Mouse (Mus musculus): ENCODE data around the gene Suco. TPM values are rescaled to one million over a fixed set of nuclear protein-coding genes. Genes with fewer than 3 reads are reported as not detected.
A peak's percentile ranks its signal among the peaks of the same experiment; 100 is the strongest.

Gene Suco
- polyA plus RNA-seq, 1 experiment from 2014 or later: 19.2 TPM

DNA sequence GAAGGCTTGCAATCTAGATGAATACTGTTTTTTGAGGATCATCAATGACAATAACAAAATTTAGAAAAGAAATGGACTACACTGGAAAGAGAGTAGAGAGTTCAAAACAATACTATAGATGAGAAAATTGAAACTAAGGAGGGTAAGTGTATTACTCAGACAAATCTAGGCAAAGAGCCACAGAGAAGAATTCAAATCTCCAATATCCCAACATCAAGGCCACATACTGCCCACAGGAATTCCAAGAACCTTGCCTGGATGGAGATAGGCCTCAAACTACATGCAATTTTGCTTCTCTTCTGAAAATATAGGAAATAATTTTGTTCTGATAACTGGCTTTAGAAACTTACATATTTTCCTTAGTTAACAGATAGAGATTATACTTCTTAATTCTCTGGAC is 76.2 kb downstream of the Suco start:
- Histone ChIP-seq H3K9me3 (no peaks in the 10 kb centered on the region), H3K36me3 (no peaks in the 10 kb centered on the region), H3K27ac (no peak overlapping the region), H3K4me1 (no peaks in the 10 kb centered on the region), H3K4me2 (no peak overlapping the region), H3K4me3 (replicated peaks) (no peak overlapping the region), H3K27me3 (replicated peaks) (no peaks in the 10 kb centered on the region), H3K9ac (no peak overlapping the region)
- ATAC-seq (ENCODE audit: insufficient read depth, low FRiP score, low read depth): no peak

DNA sequence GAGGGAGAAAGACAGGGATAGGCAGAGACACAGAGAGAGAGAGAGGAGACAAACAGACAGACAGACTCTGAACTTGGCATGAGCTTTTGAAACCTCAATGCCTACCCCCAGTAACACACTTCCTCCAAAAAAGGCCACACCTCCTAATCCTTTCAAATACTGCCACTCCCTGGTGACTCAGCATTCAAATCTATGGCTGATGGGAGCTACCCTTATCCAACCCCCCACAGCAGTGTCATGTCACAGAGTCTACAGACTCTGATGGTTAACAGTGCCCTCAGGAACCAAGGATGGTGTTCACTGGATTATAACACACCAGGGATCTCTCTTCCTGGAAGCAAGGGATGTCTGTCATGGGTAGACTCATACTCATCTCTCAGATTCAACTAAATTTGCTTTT is 76.7 kb downstream of the Suco start:
- H3K27me3 ChIP-seq (replicated peaks): no peaks in the 10 kb centered on the region
- H3K36me3 ChIP-seq: no peaks in the 10 kb centered on the region
- ATAC-seq (ENCODE audit: insufficient read depth, low FRiP score, low read depth): no peak; the same call in 1 of the 2 replicates
- no peak overlapping the region for H3K4me2 ChIP-seq
- no peak overlapping the region for H3K9ac ChIP-seq
- H3K4me1 ChIP-seq: no peaks in the 10 kb centered on the region
- no peak overlapping the region for H3K27ac ChIP-seq
- no peaks in the 10 kb centered on the region for H3K9me3 ChIP-seq
- H3K4me3 ChIP-seq (replicated peaks): no peak overlapping the region

DNA sequence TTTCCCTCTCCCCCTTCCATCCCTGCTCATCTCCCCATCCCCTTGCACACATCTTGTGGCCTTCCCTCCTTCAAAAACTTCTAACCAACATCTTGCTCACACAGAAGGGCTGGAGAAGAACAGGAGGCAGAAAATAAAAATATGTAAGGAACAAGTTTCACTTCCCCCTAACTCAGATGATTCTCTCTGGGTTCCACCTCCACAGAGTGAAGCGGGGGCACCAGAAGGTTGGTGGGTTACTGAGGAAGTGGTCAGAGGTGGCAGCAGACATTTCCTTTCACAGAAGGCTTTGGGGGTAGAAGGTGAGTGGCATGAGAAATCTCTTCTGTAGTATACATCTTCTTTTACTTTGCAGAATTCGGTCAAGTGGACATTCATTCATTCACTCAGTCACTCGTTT is 77.6 kb downstream of the Suco start:
- H3K9ac ChIP-seq: no peak overlapping the region
- WGBS: 87% methylated on average over 3 of the region's 3 CpGs
- ATAC-seq (ENCODE audit: insufficient read depth, low FRiP score, low read depth): no peak
- H3K4me1 ChIP-seq: no peaks in the 10 kb centered on the region
- no peaks in the 10 kb centered on the region for H3K36me3 ChIP-seq
- no peak overlapping the region for H3K4me2 ChIP-seq
- H3K9me3 ChIP-seq: no peaks in the 10 kb centered on the region
- H3K27ac ChIP-seq: no peak overlapping the region
- no peak overlapping the region for H3K4me3 ChIP-seq (replicated peaks)
- H3K27me3 ChIP-seq (replicated peaks): no peaks in the 10 kb centered on the region

DNA sequence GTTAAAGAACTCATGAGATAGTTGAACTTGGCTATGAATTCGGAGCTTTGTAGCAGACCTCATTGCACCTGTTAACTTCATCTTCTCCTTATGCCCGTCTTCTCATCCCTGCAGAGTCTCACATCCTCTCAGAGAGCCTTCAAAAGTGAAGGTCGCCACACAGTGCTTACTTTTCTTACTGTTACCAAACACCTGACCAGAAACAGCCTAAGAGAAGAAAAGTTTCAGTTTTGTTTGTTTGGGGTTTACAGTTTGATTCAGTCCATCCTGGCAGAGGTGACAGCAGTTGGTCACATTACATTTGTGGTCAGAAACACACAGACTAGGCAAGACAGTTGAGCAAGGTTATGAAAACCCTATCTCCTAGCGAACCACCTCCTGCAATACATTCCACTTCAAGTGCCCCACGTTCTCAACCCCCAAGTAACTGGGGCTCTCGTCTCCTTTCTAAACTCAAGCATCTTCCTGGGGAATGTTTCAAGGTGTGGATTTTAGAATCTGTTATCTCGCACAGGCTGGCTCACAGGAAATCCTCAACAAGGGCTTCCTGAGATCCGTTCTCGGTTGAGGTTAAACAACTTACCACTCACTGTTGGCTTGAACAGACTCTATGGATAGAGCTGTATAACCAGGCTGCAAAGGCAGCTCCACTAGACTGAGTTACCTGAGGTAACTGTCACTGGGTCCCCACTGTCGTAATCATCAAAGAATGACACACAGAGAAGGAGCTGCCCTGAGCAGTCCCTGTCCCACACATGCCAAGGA is 81.9 kb downstream of the Suco start:
- H3K36me3 ChIP-seq: no peaks in the 10 kb centered on the region
- no peak overlapping the region for H3K27ac ChIP-seq
- no peaks in the 10 kb centered on the region for H3K9me3 ChIP-seq
- no peaks in the 10 kb centered on the region for H3K4me1 ChIP-seq
- H3K4me2 ChIP-seq: no peak overlapping the region
- H3K27me3 ChIP-seq (replicated peaks): no peaks in the 10 kb centered on the region
- no peak overlapping the region for H3K4me3 ChIP-seq (replicated peaks)
- H3K9ac ChIP-seq: no peak overlapping the region
- no peak for ATAC-seq (ENCODE audit: insufficient read depth, low FRiP score, low read depth)
- 72% methylated on average over 10 of the region's 10 CpGs for WGBS

DNA sequence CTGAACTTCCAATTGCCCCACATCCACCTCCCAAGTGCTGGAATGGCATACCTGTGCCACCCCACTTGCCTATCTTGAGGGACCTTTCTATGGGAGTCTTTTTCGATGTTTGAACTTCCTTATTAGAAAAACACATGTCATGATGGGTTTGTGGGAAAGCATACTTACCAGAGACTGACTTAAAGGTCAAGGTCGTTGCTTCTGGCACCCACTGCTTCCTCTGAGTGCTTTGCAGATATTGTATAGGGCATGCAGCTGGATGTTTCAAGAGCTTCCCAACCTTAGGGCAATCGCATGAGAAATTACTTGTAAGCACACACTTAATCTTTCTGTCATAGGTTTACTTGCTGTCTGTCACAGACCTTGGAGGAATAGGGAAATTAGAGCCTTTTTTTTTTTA is 83.2 kb downstream of the Suco start:
- Histone ChIP-seq H3K4me1 (no peaks in the 10 kb centered on the region), H3K4me2 (no peak overlapping the region), H3K9ac (no peak overlapping the region), H3K27ac (no peak overlapping the region), H3K4me3 (replicated peaks) (no peak overlapping the region), H3K36me3 (no peaks in the 10 kb centered on the region), H3K27me3 (replicated peaks) (no peaks in the 10 kb centered on the region), H3K9me3 (no peaks in the 10 kb centered on the region)
- ATAC-seq (ENCODE audit: insufficient read depth, low FRiP score, low read depth): no peak
- WGBS: 68% methylated on average over 3 of the region's 3 CpGs

DNA sequence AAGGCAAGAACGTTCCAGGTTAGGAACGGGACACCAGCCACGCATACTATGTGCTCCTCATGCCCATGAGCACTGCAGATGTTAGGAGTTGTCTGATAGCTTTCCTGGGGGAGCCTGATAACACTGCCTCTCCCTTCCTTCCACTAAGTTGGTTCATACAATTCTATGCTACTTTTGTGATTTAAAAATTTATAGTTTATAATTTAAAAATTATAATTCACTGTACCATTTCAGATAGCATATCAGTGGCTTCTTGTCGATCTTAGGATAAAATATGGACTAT is 83.9 kb downstream of the Suco start:
- H3K4me2 ChIP-seq: no peak overlapping the region
- peak; percentile 91 for ATAC-seq (ENCODE audit: insufficient read depth, low FRiP score, low read depth)
- no peak overlapping the region for H3K27ac ChIP-seq
- H3K9ac ChIP-seq: no peak overlapping the region
- H3K9me3 ChIP-seq: no peaks in the 10 kb centered on the region
- 88% methylated on average over 4 of the region's 4 CpGs for WGBS
- no peaks in the 10 kb centered on the region for H3K27me3 ChIP-seq (replicated peaks)
- no peak overlapping the region for H3K4me3 ChIP-seq (replicated peaks)
- H3K4me1 ChIP-seq: no peaks in the 10 kb centered on the region
- H3K36me3 ChIP-seq: no peaks in the 10 kb centered on the region

DNA sequence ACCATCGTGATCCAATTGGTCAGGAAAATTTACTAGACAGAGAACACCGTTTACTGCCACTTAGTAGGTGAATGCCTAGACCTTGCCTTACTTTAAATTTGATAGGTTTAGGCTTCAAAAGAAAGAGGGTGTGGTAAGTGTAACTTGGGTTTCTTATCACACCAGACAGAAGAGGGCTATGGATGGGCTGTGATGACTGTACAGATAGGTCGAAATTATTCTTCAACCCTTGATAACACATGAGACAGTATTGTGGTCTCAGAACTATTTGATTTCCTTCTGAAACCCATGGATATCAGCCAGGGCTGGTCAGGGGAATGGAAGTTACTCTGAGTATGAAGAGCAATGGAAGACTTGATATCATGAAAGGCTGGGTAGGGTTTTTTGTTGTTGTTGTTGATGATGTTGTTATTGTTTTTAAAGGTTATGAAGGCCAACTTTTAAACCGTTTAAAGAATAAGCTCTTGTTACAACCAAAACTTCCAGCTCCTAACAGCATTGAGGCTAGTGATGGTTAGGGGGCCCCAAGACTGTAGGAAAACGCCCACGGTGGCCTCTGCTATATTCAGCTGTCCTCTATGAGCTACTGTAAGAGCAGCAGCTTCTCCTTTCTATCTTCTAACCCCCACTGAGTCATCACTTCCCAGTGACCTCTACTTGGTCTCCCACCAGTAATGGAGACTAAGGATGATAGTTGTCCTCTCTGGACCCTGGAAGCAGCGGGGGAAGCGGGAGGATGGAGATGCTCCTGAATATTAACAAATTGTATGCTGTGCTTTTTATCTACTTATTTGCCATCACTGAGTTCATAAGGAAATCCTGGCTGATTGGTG is 84.4 kb downstream of the Suco start:
- Histone ChIP-seq H3K27ac (no peak overlapping the region), H3K4me1 (no peaks in the 10 kb centered on the region), H3K4me3 (replicated peaks) (no peak overlapping the region), H3K4me2 (no peak overlapping the region), H3K9me3 (no peaks in the 10 kb centered on the region), H3K36me3 (no peaks in the 10 kb centered on the region), H3K9ac (no peak overlapping the region), H3K27me3 (replicated peaks) (no peaks in the 10 kb centered on the region)
- WGBS: 85% methylated on average over 8 of the region's 8 CpGs
- peak; percentile 89 for ATAC-seq (ENCODE audit: insufficient read depth, low FRiP score, low read depth)

DNA sequence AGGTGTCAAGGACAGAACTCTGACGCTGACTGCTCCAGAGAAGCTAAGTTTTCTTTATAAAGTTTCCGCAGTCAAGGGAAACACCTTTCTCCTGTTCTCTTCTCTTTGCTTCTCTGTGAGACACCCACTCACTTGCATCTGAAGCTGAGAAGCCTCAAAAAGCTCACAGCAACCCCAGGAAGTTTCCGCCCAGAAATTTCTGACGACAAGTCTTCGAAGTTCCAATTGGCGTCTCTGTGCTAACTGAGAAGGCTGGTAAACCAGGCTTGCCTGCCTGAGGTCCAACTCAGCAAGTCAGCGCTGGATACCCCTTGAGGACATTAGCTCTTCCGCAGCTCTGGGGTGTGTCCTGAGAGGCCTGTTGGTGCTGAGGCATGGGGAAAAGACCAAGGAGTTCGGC is 88.1 kb downstream of the Suco start, which contains the start of gene Fasl:
Fasl (minus strand) TSS at position 157 of the 400 bp plus-strand sequence.
- no peak within 1 kb of the TSS for H3K27ac ChIP-seq
- H3K4me2 ChIP-seq: no peak within 1 kb of the TSS
- H3K9me3 ChIP-seq: no peaks in the 10 kb centered on the region
- H3K27me3 ChIP-seq (replicated peaks): no peaks in the 10 kb centered on the region
- WGBS: 78% methylated on average over 9 of the region's 9 CpGs
- no peaks in the 10 kb centered on the region for H3K4me1 ChIP-seq
- no peaks in the 10 kb centered on the region for H3K36me3 ChIP-seq
- H3K4me3 ChIP-seq (replicated peaks): no peak within 1 kb of the TSS
- no peak within 1 kb of the TSS for H3K9ac ChIP-seq
- no peak for ATAC-seq (ENCODE audit: insufficient read depth, low FRiP score, low read depth)

DNA sequence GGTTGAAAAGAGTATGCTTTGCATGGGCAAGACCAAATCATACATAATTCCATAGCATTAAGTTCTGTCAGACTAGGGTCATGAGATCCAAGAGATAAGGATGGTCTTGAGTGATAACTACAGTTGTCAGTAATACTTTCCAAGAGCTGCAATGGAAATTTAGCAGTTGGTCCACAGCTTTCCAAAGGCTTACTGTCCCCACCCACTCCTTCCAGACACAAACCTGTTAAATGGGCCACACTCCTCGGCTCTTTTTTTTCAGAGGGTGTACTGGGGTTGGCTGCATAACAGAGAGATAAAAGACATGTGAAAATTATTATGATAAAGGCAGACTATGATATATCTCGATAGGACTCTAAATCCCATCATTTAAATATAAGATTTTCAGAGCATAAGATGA is 93.8 kb downstream of the Suco start:
- no peaks in the 10 kb centered on the region for H3K36me3 ChIP-seq
- 74% methylated on average over 2 of the region's 2 CpGs for WGBS
- H3K9me3 ChIP-seq: no peaks in the 10 kb centered on the region
- no peaks in the 10 kb centered on the region for H3K4me1 ChIP-seq
- H3K9ac ChIP-seq: no peak overlapping the region
- no peak overlapping the region for H3K4me3 ChIP-seq (replicated peaks)
- no peak for ATAC-seq (ENCODE audit: insufficient read depth, low FRiP score, low read depth)
- no peak overlapping the region for H3K27ac ChIP-seq
- H3K4me2 ChIP-seq: no peak overlapping the region
- no peaks in the 10 kb centered on the region for H3K27me3 ChIP-seq (replicated peaks)

DNA sequence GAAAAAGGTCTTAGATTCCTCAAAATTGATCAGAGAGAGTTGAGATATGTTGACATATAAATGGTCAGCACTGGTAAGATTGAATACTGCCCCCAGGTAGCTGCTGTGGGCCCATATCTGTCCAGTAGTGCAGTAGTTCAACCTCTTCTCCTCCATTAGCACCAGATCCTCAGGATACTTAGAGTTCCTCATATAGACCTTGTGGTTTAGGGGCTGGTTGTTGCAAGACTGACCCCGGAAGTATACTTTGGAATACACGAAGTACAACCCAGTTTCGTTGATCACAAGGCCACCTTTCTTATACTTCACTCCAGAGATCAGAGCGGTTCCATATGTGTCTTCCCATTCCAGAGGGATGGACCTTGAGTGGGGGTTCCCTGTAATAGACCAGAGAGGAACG is 94.9 kb downstream of the Suco start:
- no peaks in the 10 kb centered on the region for H3K4me1 ChIP-seq
- H3K9me3 ChIP-seq: no peaks in the 10 kb centered on the region
- no peaks in the 10 kb centered on the region for H3K36me3 ChIP-seq
- ATAC-seq (ENCODE audit: insufficient read depth, low FRiP score, low read depth): no peak
- H3K27ac ChIP-seq: no peak overlapping the region
- H3K27me3 ChIP-seq (replicated peaks): no peaks in the 10 kb centered on the region
- H3K9ac ChIP-seq: no peak overlapping the region
- WGBS: 88% methylated on average over 5 of the region's 5 CpGs
- H3K4me3 ChIP-seq (replicated peaks): no peak overlapping the region
- no peak overlapping the region for H3K4me2 ChIP-seq

DNA sequence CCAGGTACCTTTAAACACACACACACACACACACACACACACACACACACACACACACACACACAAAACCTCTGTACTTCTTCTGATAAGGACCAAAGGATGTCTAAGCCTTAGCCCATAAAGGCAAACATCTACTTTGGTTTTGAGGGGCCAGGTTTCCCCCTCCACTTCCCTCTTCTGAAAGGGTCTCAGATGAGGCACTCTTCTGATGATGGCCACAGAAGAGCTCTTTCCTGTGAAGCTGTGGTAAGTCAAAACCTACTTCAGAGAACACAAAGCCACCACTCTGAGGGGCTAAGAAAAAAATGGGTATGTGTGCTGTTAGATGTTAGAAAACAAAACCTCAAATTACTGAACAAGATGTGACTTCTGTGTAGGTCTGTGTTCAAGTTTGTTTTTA is 97.4 kb downstream of the Suco start:
- H3K27me3 ChIP-seq (replicated peaks): no peaks in the 10 kb centered on the region
- no peak overlapping the region for H3K27ac ChIP-seq
- H3K9ac ChIP-seq: no peak overlapping the region
- H3K36me3 ChIP-seq: no peaks in the 10 kb centered on the region
- no peaks in the 10 kb centered on the region for H3K4me1 ChIP-seq
- no peak overlapping the region for H3K4me2 ChIP-seq
- no peaks in the 10 kb centered on the region for H3K9me3 ChIP-seq
- no peak overlapping the region for H3K4me3 ChIP-seq (replicated peaks)
- no peak for ATAC-seq (ENCODE audit: insufficient read depth, low FRiP score, low read depth)

DNA sequence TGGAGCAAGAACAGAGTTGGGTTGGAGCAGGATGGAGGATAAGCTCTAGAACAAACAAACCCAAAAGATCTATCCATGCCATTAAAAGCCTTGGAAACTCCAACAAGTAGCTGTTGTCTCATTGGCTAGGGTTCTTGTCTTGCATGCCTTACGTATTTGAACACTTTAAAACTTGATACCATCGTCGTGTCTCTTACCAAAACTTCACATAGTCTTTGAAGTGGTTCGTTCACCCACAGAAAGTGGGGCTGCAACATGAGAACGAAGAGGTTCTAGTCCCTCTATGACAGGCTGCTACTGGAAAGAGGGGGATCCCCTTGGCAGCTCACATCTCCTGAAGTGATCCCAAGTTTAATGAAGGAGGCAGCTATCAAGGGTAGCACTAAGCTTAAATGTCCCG is 101.3 kb downstream of the Suco start:
- Histone ChIP-seq H3K4me2 (no peak overlapping the region), H3K27ac (no peak overlapping the region), H3K9ac (no peak overlapping the region), H3K27me3 (replicated peaks) (no peaks in the 10 kb centered on the region), H3K4me3 (replicated peaks) (no peak overlapping the region), H3K4me1 (no peaks in the 10 kb centered on the region), H3K36me3 (no peaks in the 10 kb centered on the region), H3K9me3 (no peaks in the 10 kb centered on the region)
- no peak for ATAC-seq (ENCODE audit: insufficient read depth, low FRiP score, low read depth)
- 85% methylated on average over 6 of the region's 6 CpGs for WGBS
